Mouse (Mus musculus): ENCODE data around the gene Tepsin. TPM values are rescaled to one million over a fixed set of nuclear protein-coding genes. Genes with fewer than 3 reads are reported as not detected.
A peak's percentile ranks its signal among the peaks of the same experiment; 100 is the strongest.

Tepsin gene
- 10 to 100 TPM; 17.2 to 18.0 TPM for total RNA-seq (2021)
- long read RNA-seq, experiment 1, transcript Tepsin-202 (13 exons, 2,770 nt): major isoform, 5 of 8 reads
- long read RNA-seq, experiment 1, partial matches to known transcripts: 1 of 8 reads
- long read RNA-seq, experiment 1, other reads (novel, unspliced or antisense): 2 of 8 reads
- long read RNA-seq, experiment 2, transcript Tepsin-202 (13 exons, 2,770 nt): major isoform, 7 of 17 reads
- long read RNA-seq, experiment 2, partial matches to known transcripts: 3 of 17 reads
- long read RNA-seq, experiment 2, other reads (novel, unspliced or antisense): 7 of 17 reads

DNA sequence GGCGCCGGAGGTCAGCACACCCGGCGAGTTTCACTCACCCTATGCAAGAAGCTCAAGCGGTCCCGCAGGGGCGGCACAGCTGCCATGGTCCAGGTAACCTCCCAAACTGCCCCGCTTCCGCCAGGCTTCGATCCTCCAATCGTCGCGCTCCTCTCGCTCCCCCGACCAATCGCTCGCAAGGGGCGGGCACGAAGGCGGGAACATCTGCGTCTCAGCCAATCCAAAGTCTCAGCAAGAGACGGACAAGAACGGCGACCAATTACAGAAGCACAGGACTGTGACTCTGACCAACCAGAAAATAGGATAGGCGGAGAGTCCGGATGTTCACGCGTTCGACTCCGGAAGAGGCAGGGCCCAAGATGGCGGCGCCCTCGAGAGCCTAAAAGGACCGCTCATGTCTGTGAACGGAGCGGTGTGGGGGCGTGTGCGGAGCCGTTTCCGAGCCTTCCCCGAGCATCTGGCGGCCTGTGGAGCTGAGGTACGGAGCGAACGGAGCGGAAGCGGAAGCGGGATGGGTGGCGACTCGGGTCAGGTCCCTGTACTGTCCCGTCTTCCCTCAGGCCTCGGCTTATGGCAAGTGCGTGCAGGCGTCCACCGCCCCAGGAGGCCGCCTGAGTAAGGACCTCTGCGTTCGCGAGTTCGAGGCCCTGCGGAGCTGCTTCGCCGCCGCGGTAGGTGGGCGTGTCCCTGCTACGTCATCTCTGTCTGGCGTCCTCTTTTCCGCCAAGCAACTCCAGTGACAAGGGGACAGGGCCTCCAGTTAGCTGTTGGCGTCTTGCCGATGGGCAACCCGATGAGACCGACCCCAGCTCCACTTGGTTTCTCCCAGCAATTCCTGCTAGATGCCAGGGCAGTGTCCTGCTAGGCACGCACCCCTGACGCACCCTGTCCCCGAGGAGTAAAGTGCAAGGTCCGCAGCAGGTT is at the start of gene Tepsin, which contains the start of gene Ndufaf8:
Tepsin (minus strand) TSS at position 144 of the 924 bp plus-strand sequence.
Ndufaf8 (plus strand) TSS at position 341 of the 924 bp plus-strand sequence.
- DNase-seq (ENCODE audit: low spot score in 2 of 2): peak; percentile 100

DNA sequence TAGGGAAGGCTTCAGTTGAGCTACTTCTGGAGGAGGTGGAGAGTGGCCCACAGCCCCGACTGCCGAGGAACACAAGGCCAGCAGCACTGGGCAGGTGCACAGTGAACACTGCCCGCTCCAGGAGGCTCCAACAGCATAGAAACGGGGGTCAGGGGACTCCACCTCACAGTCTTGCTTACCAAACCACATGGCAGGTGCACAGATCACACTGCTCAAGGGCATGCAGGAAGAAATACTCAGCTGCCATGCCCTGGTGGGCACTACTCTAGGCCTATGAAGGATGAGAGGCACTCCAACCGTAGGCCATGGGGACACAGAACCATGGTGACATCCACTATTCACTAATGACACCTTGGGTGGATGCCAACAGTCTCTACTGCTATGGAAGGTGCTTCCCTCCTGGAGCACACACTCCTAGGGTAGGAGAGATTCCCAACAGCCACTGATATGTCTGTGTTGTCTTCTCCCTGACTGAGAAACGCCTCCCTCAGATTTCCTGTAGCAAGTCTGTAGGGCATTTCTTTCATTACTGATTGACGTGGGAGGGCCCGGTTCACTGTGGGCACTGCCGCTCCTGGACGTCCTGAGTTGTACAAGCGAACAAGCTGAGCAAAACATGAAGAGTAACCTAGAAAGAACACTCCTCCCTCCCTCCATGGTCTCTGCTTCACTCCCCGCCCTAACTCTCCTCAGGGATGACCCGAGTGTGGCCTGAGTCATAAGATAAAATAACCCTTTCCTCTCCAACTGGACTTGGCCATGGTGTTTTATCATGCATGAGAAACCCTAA is 45.4 kb upstream of the Tepsin start:
- no peak for DNase-seq (ENCODE audit: low spot score in 2 of 2)

DNA sequence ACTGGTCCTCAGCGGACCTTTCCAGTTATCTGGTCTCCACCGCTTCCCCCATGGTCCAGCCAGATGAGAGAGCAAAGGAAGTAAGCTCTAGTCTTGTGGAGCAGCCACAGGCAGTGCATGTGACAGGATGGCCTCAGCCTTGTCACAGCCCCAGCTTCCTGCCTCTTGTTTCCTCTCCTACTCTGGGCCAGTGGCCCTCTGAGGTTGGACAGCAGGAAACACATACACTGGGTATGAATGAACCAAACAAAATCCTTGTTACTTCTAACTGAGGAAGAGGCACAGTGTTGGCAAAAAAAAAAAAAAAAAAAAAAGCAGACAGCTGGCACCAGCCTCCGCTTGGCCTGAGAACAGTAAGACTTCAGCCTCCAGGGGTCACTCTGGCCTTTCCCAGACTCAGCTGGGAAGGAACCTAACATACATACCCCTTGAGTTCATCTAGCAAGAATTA is 44.1 kb upstream of the Tepsin start:
- peak; percentile 21 to 47 for DNase-seq (ENCODE audit: low spot score in 2 of 2)

DNA sequence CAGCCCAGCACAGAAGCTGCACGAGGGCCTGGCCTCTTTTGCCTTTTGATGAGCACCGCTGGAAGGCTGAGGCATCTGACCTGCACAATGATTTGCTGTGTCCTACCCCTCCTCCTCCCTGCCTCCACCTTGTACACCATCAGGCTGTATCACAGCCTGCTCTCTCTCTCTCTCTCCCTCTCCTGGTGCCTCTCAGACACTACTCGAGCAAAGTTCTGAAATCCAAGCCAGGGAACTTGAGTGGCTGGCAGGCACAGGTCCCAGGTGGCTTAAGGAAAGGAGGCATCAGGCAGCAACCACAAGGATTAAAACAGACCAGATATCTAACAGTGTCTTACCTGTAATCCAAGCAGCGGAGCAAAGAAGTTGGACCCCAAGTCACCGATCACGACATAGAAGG is 41.7 kb upstream of the Tepsin start:
- DNase-seq (ENCODE audit: low spot score in 2 of 2): no peak

DNA sequence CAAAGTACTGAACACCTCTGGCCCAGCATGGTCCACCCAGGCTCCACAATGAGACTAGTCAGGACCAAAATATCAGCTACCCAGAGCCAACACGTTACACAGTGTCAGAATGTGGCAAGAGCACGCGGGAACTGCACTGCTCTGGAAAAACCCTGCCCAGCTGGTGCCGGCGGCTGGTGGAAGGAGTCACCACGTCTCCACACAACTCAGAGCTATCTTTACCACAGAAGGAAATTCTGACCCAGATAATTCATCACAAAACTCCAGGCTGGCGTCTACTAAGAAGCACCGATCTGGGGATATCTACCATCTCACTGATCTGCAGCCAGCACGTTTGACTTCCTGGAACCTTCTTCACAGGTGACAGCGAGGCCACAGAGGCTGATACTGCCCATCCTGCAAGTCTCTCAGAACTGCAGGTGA is 40.8 kb upstream of the Tepsin start:
- no peak for DNase-seq (ENCODE audit: low spot score in 2 of 2)

DNA sequence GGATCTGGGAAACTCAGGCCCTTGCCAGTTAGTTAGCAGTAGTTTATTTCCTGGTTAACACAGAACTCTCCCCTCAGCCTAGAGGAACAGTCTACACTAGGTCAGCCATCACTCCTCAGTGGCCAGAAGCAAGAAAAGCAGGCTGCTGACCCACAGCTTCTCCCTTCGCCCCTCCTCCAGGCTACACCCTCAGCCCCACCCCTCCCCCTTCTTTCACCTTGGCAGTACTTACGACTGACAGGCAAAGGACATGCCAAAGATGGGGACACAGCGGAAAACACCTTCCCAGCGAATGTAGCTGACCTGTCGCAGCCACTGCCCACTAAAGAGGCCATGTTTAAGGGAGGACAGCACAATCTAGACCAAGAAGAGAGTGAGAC is 39.1 kb upstream of the Tepsin start:
- no peak for DNase-seq (ENCODE audit: low spot score in 2 of 2)

DNA sequence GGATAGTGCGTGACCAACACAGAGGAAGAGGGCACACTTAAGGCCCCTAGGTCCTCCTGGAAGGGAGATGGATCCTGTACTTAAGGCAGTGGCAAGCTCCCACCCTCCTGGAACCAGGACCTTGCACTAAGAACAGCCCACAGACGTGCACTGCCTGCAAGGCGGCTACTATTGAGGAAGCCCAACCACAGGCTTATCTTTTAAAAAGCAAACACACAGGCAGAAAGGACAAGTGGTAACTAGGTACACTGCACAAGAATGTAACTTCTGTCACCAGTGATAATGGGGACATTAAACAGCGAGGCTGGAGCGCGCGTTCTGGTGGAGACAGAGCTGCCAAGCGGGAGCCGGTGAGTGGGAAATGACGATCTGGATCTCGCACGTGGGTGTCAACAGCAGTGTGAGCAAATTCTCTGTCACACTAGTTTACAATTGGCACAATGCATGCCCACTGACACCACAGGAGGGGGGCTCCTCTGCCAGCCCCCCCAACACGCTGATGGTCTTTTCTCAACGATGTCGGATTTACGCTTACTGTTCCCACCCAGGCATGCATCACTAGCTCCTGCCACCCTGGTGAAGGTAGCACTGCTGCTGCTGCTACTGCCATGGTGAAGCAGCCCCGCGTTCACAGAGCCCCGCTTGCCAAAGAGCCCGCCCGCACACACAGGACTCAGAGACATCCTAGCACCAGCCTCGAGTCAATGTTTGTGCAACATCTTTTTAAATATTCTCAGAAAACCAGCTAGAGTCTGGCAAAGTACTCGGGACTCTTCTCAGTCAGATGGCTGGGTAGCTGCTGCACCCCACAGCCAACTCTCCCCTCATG is 38.5 kb upstream of the Tepsin start:
- DNase-seq (ENCODE audit: low spot score in 2 of 2): peak; percentile 62 to 83

DNA sequence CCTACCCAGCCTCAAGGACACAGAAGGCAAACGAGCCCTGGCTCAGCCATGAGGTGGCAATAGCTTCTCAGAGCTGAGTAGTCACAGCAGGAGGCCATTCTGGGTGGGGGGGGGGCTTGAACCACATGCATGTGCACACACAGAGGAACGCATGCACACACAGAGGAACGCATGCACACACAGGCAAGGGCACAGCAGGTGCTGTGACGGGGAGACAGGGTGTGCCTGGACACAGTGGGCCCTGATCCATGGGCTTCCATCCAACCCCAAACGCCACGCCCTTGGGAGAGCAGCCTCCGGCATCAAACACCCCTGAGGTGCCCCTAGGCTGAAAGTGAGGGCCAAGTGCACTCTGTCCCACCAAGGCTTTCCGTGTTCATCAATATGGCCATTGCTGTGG is 37.7 kb upstream of the Tepsin start:
- DNase-seq (ENCODE audit: low spot score in 2 of 2): no peak

DNA sequence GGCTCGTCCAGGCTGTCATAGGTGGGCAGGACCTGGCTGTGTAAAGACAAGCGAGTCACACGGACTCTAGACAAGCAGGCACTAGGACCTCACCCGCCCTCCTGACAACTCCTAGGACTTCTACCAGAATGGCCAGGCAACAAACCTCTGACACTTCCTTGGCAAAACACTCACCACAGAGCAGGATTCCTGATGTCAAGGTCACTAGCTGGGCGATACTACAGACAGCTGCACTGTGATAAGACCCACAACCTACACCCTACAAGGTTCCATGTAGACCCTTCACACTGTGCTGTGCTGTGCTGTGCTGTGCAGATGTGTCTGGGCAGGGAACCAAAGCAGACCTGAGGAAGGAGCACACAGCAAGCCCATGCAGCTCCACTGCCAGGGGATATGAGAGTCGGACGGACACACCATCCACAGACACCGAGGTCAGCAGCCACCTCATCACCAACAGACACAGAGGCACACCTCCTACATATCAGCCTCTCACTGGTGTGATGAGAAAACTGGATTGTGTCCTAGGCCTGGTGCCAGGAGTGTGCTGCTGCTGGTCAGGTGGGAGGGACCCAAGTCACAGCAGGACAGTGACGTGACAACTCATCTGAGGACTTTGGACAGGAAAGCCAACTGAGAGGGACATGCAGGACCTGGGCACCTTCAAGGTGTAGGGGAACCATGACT is 36.5 kb upstream of the Tepsin start:
- DNase-seq (ENCODE audit: low spot score in 2 of 2): no peak

DNA sequence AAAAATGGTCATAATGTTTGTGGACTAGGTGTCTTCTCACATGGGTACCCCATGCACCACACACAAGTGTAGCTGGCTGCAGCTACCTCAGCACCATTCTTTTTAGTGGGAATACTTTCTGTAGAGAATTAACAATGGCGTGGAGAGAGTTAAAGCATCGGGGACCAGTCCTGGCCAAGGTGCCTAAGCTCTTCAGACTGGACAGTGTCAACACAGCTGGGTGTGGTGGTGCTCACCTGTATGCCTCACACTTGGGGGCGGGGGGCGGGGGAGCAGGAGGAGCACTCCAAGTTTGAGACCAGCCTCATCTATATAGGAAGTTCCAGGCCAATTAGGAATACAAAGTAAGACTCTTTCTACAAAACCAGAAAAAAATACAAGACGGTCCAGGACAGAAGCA is 35.6 kb upstream of the Tepsin start:
- DNase-seq (ENCODE audit: low spot score in 2 of 2): no peak

DNA sequence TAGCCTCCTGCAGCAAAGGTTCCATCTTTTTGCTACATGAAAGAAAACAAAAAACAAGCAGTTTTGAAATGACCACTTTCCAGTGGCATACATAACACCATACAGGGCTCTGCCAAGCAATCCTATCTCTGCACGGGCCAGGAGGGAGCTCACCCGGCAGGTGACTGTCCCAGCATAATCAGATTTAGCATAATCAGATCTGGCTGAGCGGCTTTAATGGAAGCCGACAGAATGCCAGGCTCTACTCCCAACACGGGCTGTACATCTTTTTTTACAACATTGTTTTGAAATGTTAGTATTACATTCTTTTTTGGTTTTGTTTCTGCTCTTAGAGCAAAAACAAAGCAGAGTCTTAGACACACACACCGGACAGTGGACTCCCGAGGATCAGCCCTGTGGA is 30.8 kb upstream of the Tepsin start:
- no peak for DNase-seq (ENCODE audit: low spot score in 2 of 2)

DNA sequence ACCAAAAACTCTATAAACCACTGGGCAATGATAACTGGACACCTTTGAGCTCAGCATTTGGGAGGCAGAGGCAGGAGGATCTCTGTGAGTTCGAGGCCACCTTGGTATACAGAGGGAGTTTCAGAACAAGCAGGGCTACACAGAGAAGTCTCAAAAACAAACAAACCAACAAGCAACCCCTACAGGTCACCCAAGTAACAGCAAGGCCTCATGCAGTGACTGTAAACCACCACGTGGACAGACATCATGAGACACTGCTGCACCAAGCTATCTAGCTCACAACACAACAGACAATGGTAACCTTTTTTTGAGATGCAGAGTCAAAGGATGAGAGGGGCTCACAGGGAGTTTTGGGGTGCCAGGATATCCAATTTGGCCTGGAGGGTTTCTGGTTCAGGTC is 28.3 kb upstream of the Tepsin start:
- no peak for DNase-seq (ENCODE audit: low spot score in 2 of 2)

DNA sequence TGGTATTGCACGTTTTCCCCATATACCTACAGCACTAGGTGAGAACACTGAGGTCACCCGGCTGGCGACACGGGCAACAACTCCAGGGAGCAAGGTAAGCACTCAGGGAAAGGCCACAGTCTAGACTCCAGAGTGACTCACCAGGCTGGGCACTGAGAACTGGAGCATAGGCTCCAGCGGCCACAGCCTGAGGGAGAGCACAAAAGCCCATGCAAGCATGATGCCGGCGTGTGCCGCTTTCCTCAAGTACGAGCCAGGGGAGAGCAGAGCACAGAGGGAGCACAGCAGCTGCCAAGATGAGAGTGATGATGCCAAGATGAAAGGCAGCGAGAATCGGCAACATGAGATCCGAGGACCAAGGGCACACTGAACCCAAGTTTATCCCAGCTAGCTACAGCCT is 23.6 kb upstream of the Tepsin start:
- no peak for DNase-seq (ENCODE audit: low spot score in 2 of 2)

DNA sequence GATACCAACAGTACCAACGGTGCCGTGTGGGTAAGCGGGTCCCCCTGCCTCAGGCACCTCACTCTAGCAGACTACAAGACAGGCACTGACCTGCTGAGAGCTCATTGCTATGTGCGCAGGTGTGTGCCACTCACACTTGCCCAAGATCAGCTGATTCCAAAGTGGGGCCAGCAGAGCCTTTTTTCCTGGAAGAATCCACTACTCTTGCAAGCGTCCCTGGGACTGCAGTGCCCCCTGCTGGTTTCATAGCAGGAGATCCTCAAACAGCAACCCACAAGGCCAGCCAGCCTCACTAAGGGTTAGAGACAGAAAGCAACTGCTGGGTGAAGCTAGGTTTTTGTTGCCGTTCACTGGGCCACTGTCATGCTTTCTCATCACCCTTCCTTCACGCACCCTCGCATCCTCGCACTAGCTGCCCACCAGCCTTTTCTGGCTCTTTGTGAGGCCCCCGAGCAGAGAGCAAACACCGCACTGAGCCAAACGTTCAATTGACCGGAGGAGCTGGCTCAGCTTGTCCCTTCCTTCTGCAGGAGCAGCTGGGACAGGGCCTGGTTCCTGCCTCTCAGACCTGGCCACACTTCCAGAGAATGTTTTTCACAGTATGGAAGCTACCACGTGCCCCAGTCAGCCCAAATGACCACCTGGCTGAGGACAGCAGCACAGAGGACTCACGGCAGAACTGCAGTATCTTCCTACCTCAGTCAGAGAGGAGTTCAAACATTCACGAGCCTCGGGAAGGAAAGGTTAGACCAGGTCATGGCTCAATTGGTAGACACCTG is 22.3 kb upstream of the Tepsin start:
- peak; percentile 78 to 83 for DNase-seq (ENCODE audit: low spot score in 2 of 2)

DNA sequence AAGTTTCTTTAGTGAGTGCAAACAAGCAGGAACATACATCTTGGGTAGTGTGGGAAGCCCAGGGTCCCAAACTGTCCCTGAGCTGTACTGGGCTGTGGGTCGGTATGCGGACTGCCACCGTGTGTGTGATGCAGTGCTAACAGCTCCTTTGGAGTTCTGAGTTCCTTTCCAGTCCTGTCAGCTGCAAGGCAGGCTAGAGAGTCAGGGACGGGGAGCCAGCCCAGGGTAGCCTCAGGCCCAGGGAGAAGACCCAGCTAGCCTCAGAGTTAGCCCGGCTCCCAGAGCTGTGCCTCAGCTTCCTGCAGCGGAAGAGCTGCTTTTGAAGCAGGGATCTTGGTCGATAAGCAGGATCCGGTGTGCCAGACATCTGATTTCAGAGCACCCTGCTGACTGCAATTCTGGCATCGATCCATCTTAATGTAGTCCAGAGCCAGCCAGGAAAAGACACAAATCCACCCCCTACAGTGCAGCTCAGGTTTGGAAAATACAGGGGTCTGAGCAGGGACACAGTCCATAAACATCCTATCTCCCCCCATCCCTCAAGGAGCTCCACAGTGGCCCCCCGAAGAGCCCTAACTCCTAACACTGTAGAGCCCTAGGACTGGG is 21.5 kb upstream of the Tepsin start:
- DNase-seq (ENCODE audit: low spot score in 2 of 2): no peak

DNA sequence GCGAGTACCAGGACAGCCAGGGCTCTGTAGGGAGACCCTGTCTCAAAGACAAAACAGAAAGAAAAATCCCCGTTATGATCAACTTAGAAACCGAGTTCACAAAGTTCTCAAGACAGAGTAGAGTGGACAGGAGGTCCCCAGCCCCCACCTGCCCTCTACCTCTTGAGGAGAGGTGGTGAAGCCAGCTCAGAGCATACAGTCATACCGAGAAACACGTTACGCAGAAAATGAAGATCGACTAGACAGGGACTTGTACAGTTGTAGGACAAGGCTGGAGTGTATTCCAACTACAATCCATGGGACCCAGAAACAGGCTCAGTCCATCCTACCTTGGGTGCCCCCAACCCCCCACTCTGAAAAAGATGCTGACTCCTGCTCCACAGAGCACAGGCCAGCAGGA is 20.6 kb upstream of the Tepsin start:
- DNase-seq (ENCODE audit: low spot score in 2 of 2): no peak

DNA sequence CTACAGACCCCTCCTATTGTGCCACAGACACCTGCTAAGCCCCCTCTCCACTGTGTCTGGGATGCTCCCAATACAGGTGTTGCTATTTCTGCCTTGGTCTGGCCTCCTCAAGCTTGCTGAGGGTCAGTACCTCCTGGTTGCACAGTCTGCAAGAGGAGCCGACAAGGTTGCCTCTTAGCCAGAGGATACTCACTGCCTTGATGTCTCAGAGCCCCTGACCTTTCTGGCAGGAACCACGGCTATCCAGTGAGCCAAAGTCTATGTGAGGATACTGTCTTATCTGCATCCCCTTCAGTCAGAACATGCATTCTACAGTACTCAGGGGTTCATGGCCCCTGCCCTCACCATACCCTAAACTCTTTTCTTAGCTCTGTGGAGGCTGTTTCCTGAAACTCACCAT is 19.1 kb upstream of the Tepsin start:
- DNase-seq (ENCODE audit: low spot score in 2 of 2): no peak

DNA sequence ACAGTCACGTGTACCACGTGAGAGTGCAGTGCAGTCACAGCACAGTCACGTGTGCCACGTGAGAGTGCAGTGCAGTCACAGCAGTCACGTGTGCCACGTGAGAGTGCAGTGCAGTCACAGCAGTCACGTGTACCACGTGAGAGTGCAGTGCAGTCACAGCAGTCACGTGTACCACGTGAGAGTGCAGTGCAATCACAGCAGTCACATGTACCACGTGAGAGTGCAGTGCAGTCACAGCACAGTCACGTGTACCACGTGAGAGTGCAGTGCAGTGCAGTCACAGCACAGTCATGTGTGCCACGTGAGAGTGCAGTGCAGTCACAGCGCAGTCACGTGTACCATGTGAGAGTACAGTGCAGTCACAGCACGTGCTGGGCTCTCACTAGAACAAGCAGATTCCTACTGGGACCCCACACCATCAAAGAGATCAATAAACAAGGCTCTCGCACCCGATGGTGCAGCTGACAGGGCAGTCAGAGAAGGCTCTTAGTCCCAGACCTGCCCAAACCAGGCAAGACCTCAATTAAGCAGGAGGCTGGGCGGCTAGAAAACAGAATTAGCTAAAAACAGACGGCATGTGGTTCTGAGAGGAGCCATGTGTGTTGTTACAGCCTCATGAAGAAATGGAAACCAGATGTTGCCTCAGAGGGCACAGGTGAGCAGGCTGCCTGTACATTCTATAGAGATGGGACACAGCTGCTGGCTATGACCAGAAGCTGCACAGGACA is 16.1 kb upstream of the Tepsin start:
- no peak for DNase-seq (ENCODE audit: low spot score in 2 of 2)

All from layer of hippocampus, postnatal 14 days (tissue).